Mouse (Mus musculus): ENCODE measurements around the gene Eef1akmt2. TPM values are rescaled to one million over a fixed set of nuclear protein-coding genes. Genes with fewer than 3 reads are reported as not detected.

Gene Eef1akmt2
- polyA plus RNA-seq, 1 experiment from 2014 or later: 37.8 TPM

DNA sequence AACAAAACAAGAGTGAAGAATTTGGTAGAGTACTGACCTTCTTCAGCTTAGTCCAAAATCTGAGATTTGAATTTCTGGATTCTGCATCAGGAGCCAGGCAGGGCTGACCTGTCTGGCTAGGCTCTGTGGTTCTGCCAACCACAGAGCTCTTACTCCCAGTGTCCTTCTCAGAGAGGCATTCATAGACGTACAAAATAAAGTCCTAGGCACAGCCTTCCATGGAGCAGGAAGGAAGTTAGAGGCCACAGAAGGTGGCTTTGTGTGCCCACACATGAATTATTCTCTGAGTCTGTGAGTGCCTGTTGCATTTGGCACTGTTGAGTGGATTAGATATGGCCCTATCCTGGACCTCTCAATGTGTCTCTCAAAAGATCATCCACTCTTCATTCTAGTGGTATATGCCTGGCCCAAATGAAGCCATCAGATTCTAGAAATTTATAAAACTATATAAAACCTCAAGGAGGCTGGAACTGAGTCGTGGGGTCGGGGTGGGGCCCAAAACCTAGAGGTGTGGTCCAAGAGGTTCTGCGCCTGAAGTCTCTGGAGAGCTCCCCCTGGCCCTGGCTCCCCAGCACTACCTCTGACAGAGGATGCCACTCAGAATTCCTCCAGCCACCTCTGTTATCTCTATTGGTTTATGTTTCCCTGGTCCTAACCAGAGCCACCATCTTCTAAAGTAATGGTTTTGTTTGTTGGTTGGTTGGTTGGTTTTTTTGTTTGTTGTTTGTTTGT is 36.2 kb upstream of the Eef1akmt2 start:
- H3K4me2 ChIP-seq (replicated peaks; ENCODE audit: low read depth): no peak overlapping the region
- no peaks in the 10 kb centered on the region for H3K27me3 ChIP-seq (replicated peaks; ENCODE audit: control insufficient read depth, insufficient read depth, low read length)
- H3K36me3 ChIP-seq (ENCODE audit: control insufficient read depth, insufficient read depth): peaks cover 9% of the 10 kb centered on the region
- ATAC-seq: no peak
- TF ChIP-seq CTCF (IDR thresholded peaks at IDR 0.05; ENCODE audit: low read depth): no peak
- H3K4me3 ChIP-seq (ENCODE audit: low read depth, low read length): no peak overlapping the region
- H3K9me3 ChIP-seq (ENCODE audit: control insufficient read depth): no peaks in the 10 kb centered on the region
- 59% methylated on average over 4 of the region's 4 CpGs for WGBS
- H3K4me1 ChIP-seq (replicated peaks; ENCODE audit: control insufficient read depth, insufficient read depth, low read length): no peaks in the 10 kb centered on the region
- H3K9ac ChIP-seq (ENCODE audit: low read depth, low read length): no peak overlapping the region
- no peak overlapping the region for H3K27ac ChIP-seq (ENCODE audit: low read depth, low read length)

DNA sequence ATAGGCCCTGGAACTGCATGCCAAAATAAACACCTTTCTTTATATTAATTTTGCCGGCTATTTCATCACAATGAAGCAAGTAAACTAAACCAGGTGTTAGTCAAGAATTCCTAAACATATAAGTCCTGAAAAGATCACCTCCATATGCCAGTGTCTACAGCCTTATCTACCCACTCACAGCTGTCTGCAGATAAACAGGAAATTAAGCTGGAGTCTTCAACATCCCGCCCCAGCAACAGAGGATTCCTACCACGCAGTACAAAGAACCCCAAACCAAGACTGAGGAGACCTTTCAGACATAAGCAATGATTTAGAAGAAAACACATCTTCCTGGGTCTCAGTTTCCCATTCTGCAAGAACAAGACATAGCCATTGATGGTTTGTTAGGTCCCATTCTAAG is 35.6 kb upstream of the Eef1akmt2 start:
- Histone ChIP-seq H3K4me2 (replicated peaks; ENCODE audit: low read depth) (no peak overlapping the region), H3K9ac (ENCODE audit: low read depth, low read length) (no peak overlapping the region), H3K36me3 (ENCODE audit: control insufficient read depth, insufficient read depth) (peaks cover 15% of the 10 kb centered on the region), H3K4me1 (replicated peaks; ENCODE audit: control insufficient read depth, insufficient read depth, low read length) (no peaks in the 10 kb centered on the region), H3K27ac (ENCODE audit: low read depth, low read length) (no peak overlapping the region), H3K9me3 (ENCODE audit: control insufficient read depth) (no peaks in the 10 kb centered on the region), H3K4me3 (ENCODE audit: low read depth, low read length) (no peak overlapping the region), H3K27me3 (replicated peaks; ENCODE audit: control insufficient read depth, insufficient read depth, low read length) (no peaks in the 10 kb centered on the region)
- no peak for ATAC-seq
- 58% methylated on average over 3 of the region's 3 CpGs for WGBS
- no peak for TF ChIP-seq CTCF (IDR thresholded peaks at IDR 0.05; ENCODE audit: low read depth)

DNA sequence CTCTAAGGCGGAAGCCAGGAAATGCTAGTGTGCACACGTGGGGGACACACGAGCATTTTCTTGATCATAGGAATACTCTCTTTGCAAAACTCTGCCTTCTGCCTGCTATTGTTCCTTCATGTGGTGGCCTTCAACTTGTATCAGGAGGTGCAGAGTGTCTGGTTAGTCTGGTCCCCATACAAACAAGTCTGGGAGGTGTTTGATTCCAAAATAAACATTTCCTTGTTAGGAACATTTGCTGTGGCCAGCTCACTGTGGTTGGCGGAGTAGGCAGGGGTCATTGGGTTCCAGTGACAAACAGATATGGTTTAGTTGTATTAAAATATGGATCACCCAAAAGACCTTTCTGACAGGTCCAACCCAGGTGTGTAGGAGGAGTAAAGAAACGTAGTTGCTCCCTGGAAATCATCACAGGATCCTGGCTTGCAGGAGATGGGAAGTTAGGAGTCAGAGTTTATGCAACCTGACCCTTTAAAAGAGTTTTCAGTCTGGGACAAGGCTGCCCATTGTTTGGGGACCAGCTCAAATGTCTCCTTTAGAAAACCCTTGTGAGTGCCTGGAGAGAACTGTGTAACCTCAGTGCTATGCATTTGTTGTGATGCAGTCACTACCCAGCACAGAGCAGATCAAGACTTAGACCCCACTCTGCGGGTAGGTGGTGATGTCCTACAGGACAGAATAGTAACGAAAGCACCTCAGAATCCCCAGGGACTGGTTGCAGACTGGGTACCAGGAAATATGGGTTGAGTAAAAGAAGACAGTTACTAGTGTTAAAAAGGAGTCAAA is 34.7 kb upstream of the Eef1akmt2 start:
- WGBS: 55% methylated on average over 7 of the region's 7 CpGs
- Histone ChIP-seq H3K27ac (ENCODE audit: low read depth, low read length) (no peak overlapping the region), H3K4me3 (ENCODE audit: low read depth, low read length) (no peak overlapping the region), H3K9me3 (ENCODE audit: control insufficient read depth) (no peaks in the 10 kb centered on the region), H3K27me3 (replicated peaks; ENCODE audit: control insufficient read depth, insufficient read depth, low read length) (no peaks in the 10 kb centered on the region), H3K4me2 (replicated peaks; ENCODE audit: low read depth) (no peak overlapping the region), H3K4me1 (replicated peaks; ENCODE audit: control insufficient read depth, insufficient read depth, low read length) (no peaks in the 10 kb centered on the region), H3K9ac (ENCODE audit: low read depth, low read length) (no peak overlapping the region), H3K36me3 (ENCODE audit: control insufficient read depth, insufficient read depth) (peaks cover 22% of the 10 kb centered on the region)
- no peak for TF ChIP-seq CTCF (IDR thresholded peaks at IDR 0.05; ENCODE audit: low read depth)
- ATAC-seq: no peak

DNA sequence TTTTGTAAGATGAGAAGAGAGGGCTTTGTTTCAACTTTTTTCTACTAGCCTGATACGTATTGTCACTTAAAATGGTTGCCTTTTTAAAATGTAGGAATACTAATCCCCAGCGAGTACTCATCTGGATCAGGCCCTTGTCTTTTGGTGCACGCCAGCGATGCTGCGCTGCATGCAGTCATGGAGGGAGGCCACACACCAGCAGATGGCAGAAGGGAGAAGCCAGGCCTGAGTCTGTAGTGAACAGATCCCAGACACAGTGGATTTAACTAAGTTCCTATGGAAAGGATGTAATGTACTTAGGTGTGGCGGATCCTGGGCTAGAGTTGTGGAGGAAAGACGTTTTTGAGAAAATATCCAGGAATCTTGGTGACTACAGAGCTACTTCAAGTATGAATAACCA is 31.6 kb upstream of the Eef1akmt2 start:
- Histone ChIP-seq H3K4me3 (ENCODE audit: low read depth, low read length) (no peak overlapping the region), H3K9me3 (ENCODE audit: control insufficient read depth) (no peaks in the 10 kb centered on the region), H3K27me3 (replicated peaks; ENCODE audit: control insufficient read depth, insufficient read depth, low read length) (no peaks in the 10 kb centered on the region), H3K27ac (ENCODE audit: low read depth, low read length) (no peak overlapping the region), H3K4me1 (replicated peaks; ENCODE audit: control insufficient read depth, insufficient read depth, low read length) (no peaks in the 10 kb centered on the region), H3K9ac (ENCODE audit: low read depth, low read length) (no peak overlapping the region), H3K36me3 (ENCODE audit: control insufficient read depth, insufficient read depth) (peaks cover 48% of the 10 kb centered on the region), H3K4me2 (replicated peaks; ENCODE audit: low read depth) (no peak overlapping the region)
- TF ChIP-seq CTCF (IDR thresholded peaks at IDR 0.05; ENCODE audit: low read depth): peak; percentile 54
- no peak for ATAC-seq
- 91% methylated on average over 7 of the region's 7 CpGs for WGBS

DNA sequence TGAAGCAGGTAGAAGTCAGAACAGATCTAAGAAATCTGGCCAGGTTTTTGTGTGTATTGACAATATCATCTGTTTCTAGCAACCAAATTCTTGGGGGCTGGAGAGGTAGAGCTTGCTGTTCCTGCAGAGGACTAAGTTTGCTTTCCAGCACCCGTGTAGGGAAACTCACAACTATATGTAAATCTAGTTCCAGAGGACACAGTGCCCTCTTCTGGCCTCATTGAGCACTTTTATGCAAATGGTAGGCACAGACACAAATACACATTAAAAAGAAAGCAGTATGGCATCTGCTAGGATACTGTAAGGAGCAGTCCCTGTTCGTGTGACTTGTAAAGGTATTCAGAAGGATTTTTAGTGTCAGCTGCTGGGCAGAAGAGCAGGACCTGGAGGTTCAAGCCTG is 29.9 kb upstream of the Eef1akmt2 start:
- Histone ChIP-seq H3K4me1 (replicated peaks; ENCODE audit: control insufficient read depth, insufficient read depth, low read length) (no peaks in the 10 kb centered on the region), H3K27ac (ENCODE audit: low read depth, low read length) (no peak overlapping the region), H3K4me3 (ENCODE audit: low read depth, low read length) (no peak overlapping the region), H3K9me3 (ENCODE audit: control insufficient read depth) (no peaks in the 10 kb centered on the region), H3K9ac (ENCODE audit: low read depth, low read length) (no peak overlapping the region), H3K4me2 (replicated peaks; ENCODE audit: low read depth) (no peak overlapping the region), H3K27me3 (replicated peaks; ENCODE audit: control insufficient read depth, insufficient read depth, low read length) (no peaks in the 10 kb centered on the region), H3K36me3 (ENCODE audit: control insufficient read depth, insufficient read depth) (peaks cover 59% of the 10 kb centered on the region)
- WGBS: 71% methylated on average over 2 of the region's 2 CpGs
- peak; percentile 63 for TF ChIP-seq CTCF (IDR thresholded peaks at IDR 0.05; ENCODE audit: low read depth)
- ATAC-seq: no peak

DNA sequence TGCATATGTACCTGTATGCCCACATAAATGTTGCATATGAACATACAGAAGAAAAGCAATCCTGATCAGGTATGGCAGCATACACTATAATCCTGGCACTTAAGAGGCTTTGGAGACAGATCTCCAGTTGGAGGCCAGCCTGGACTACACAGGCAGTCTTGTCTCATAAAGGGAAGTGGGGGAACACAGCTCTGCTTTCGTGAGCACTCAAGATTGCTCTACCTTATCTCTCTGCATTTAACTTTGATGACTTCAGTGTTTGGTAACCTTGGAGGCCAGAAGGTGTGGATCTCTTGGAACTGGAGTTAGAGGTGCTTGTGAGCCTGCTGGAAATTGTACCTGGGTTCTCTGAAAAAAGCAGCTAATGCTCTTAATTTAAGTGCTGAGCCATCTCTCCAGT is 27.8 kb upstream of the Eef1akmt2 start:
- no peak overlapping the region for H3K4me2 ChIP-seq (replicated peaks; ENCODE audit: low read depth)
- H3K27me3 ChIP-seq (replicated peaks; ENCODE audit: control insufficient read depth, insufficient read depth, low read length): no peaks in the 10 kb centered on the region
- TF ChIP-seq CTCF (IDR thresholded peaks at IDR 0.05; ENCODE audit: low read depth): no peak
- no peak for ATAC-seq
- peaks cover 80% of the 10 kb centered on the region for H3K36me3 ChIP-seq (ENCODE audit: control insufficient read depth, insufficient read depth)
- 39% methylated on average over 1 of the region's 1 CpGs for WGBS
- no peaks in the 10 kb centered on the region for H3K9me3 ChIP-seq (ENCODE audit: control insufficient read depth)
- H3K27ac ChIP-seq (ENCODE audit: low read depth, low read length): no peak overlapping the region
- no peaks in the 10 kb centered on the region for H3K4me1 ChIP-seq (replicated peaks; ENCODE audit: control insufficient read depth, insufficient read depth, low read length)
- no peak overlapping the region for H3K4me3 ChIP-seq (ENCODE audit: low read depth, low read length)
- no peak overlapping the region for H3K9ac ChIP-seq (ENCODE audit: low read depth, low read length)

Data from intestine, postnatal 0 days (tissue).